ENCODE assay signal across 18 mouse cellular contexts in genomic region chr11:109420567-109420962, GRCm38 (mm10). TPM values are rescaled to one million over a fixed set of nuclear protein-coding genes. Genes with fewer than 3 reads are reported as not detected.
DNase-seq lines count a peak whose midpoint lies in the region; ATAC-seq and TF ChIP-seq lines count a peak whose summit lies in the region.
"Had no signal": no experiment of that assay in that cellular context is flagged by ENCODE, and none has a peak within 500 bp of the region (broad histone marks: within the 10 kb centered on the region; RNA-seq: fewer than 3 reads in every experiment).

No protein-coding gene starts in this region.

- no peak overlapping the region for H3K9ac ChIP-seq in heart, embryonic 14.5 days (ENCODE audit: low read length)
- H3K9ac ChIP-seq: embryonic facial prominence, embryonic 15.5 days; forebrain, embryonic 15.5 days; intestine, embryonic 15.5 days had no signal

- 84% methylated on average over 14 of the region's 14 CpGs for WGBS in heart, embryonic 14.5 days

- 0 out of 2 replicates have a peak, but pooled peaks cover 3% of the 10 kb centered on the region for H3K9me3 ChIP-seq in heart, embryonic 14.5 days (ENCODE audit: control insufficient read depth, low read length)
- H3K9me3 ChIP-seq: embryonic facial prominence, embryonic 15.5 days; forebrain, embryonic 15.5 days; intestine, embryonic 15.5 days; limb, embryonic 12.5 days had no signal

- H3K27me3 ChIP-seq in heart, embryonic 14.5 days (ENCODE audit: control insufficient read depth, insufficient read depth, low read length) = no peaks in the 10 kb centered on the region
- H3K27me3 ChIP-seq: embryonic facial prominence, embryonic 15.5 days; forebrain, embryonic 15.5 days; intestine, embryonic 15.5 days had no signal

- peaks cover 0 to 3% of the 10 kb centered on the region in 2 experiments; a peak in 2 of 4 replicates for H3K4me1 ChIP-seq in heart, embryonic 14.5 days (ENCODE audit: control insufficient read depth in 2 of 2, insufficient read depth in 2 of 2, low read length in 2 of 2)
- H3K4me1 ChIP-seq in bone marrow macrophage, adult 2 months (ENCODE audit: control insufficient read depth, insufficient read depth, low read length) = peaks cover 46% of the 10 kb centered on the region

- no peak for TF ChIP-seq POLR2A in bone marrow macrophage, adult 2 months (IDR thresholded peaks at IDR 0.05; ENCODE audit: borderline replicate concordance, low read depth, low read length)

- no peak for DNase-seq in heart, adult 8-10 months (ENCODE audit: low spot score)
- DNase-seq in CD4-positive helper T cell, adult 2 months (ENCODE audit: low read depth, low spot score) = peak; percentile 91
- no peak for DNase-seq in embryo, embryonic 9.5 days (ENCODE audit: extremely low spot score)
- no peak for DNase-seq in embryo, embryonic 10 days (ENCODE audit: low spot score)
- no peak for DNase-seq in testis, postnatal 10 days (ENCODE audit: low spot score)
- DNase-seq: adrenal gland, adult 2 months; cerebellum, postnatal 10 days; gastrocnemius, postnatal 10 days had no signal

- H3K27ac ChIP-seq in heart, embryonic 14.5 days (replicated peaks in 1 of 2; ENCODE audit: control insufficient read depth in 1 of 2, insufficient read depth in 1 of 2, low read depth in 2 of 2, low read length in 2 of 2) = no peak overlapping the region
- H3K27ac ChIP-seq in bone marrow macrophage, adult 2 months (ENCODE audit: insufficient read depth, low read depth, low read length) = peak overlapping the region; percentile 79
- H3K27ac ChIP-seq: embryonic facial prominence, embryonic 15.5 days; forebrain, embryonic 15.5 days; intestine, embryonic 15.5 days; limb, embryonic 12.5 days had no signal

- no peak overlapping the region for H3K4me3 ChIP-seq in heart, embryonic 14.5 days (ENCODE audit: control insufficient read depth in 1 of 2, insufficient read depth in 1 of 2, low read depth in 1 of 2, low read length in 2 of 2)
- peak overlapping the region; percentile 41; the same call in 1 of the 2 replicates for H3K4me3 ChIP-seq in bone marrow macrophage, adult 2 months (ENCODE audit: insufficient read depth, low read length)
- H3K4me3 ChIP-seq: embryonic facial prominence, embryonic 15.5 days; forebrain, embryonic 15.5 days; intestine, embryonic 15.5 days; limb, embryonic 12.5 days had no signal

- no peaks in the 10 kb centered on the region for H3K36me3 ChIP-seq in heart, embryonic 14.5 days (ENCODE audit: control insufficient read depth, insufficient read depth, low read length)
- H3K36me3 ChIP-seq: embryonic facial prominence, embryonic 15.5 days; forebrain, embryonic 15.5 days; intestine, embryonic 15.5 days; limb, embryonic 12.5 days had no signal

- 0 out of 2 replicates have a peak overlapping the region, but pooled peaks have one; percentile 49 for H3K4me2 ChIP-seq in heart, embryonic 14.5 days (ENCODE audit: low read length)
- H3K4me2 ChIP-seq: embryonic facial prominence, embryonic 15.5 days; forebrain, embryonic 15.5 days; limb, embryonic 12.5 days had no signal

- ATAC-seq in heart, embryonic 14.5 days (ENCODE audit: insufficient number of reproducible peaks, insufficient read depth, low FRiP score, low read depth) = no peak
- peak; percentile 4; the same call in 1 of the 2 replicates for ATAC-seq in megakaryocyte, adult 5-6 weeks (ENCODE audit: poor library complexity, severe bottlenecking)
- ATAC-seq: forebrain, embryonic 15.5 days; intestine, embryonic 15.5 days; midbrain, embryonic 16.5 days had no signal

- TF ChIP-seq CTCF in bone marrow macrophage, adult 2 months (IDR thresholded peaks at IDR 0.05; ENCODE audit: low read depth, low read length) = no peak

RNA-seq across cellular contexts. Expression of gene Amz2, which starts 5.2 kb away (rescaled TPM):
- 38.7 and 39.7 TPM in 2 replicates for polyA plus RNA-seq in heart, embryonic 14.5 days (2014; fragmentation: Nextera tagmentation; extraction: Ambion mirVana)
- total RNA-seq in heart, adult 8-10 months (2022) = 10 to 100 TPM; 45.2 to 56.6 (median 54.4) TPM
- polyA plus RNA-seq in bone marrow macrophage, adult 2 months (2012; ENCODE audit: insufficient read depth, insufficient read length, missing spikeins) = 32.5 and 35.5 TPM in 2 replicates
- 19.2 and 26.5 TPM in 2 replicates for total RNA-seq in megakaryocyte, adult 5-6 weeks (2015)
- total RNA-seq in megakaryocyte, adult 5-6 weeks (2017) = 51.3 and 51.7 TPM in 2 replicates

RNA-seq across cellular contexts. Expression of gene 9930022D16Rik, which starts 6.8 kb away (rescaled TPM):
- not detected in 2 replicates for polyA plus RNA-seq in heart, embryonic 14.5 days (2014; fragmentation: Nextera tagmentation; extraction: Ambion mirVana)
- total RNA-seq in heart, adult 8-10 months (2022) = not detected
- 0.40 and 0.49 TPM in 2 replicates for polyA plus RNA-seq in bone marrow macrophage, adult 2 months (2012; ENCODE audit: insufficient read depth, insufficient read length, missing spikeins)
- total RNA-seq in megakaryocyte, adult 5-6 weeks (2015) = 0.07 TPM in 1 of 2 replicates, not detected in the other
- total RNA-seq in megakaryocyte, adult 5-6 weeks (2017) = 0.08 TPM in 1 of 2 replicates, not detected in the other
- total RNA-seq: adrenal gland, adult 2 months; gastrocnemius, postnatal 10 days; heart, postnatal 10 days; left cerebral cortex, adult 18-20 months had no signal
- polyA plus RNA-seq: adrenal gland, adult 2 months; embryonic facial prominence, embryonic 15.5 days; forebrain, embryonic 15.5 days; intestine, embryonic 15.5 days; limb, embryonic 12.5 days; midbrain, embryonic 16.5 days had no signal

RNA-seq across cellular contexts. Expression of gene Arsg, which starts 52.6 kb away (rescaled TPM):
- polyA plus RNA-seq in heart, embryonic 14.5 days (2014; fragmentation: Nextera tagmentation; extraction: Ambion mirVana) = 3.3 and 3.7 TPM in 2 replicates
- total RNA-seq in heart, adult 8-10 months (2022) = 1 to 10 TPM in 3 of 4 experiments, under 1 TPM in 1; 0.87 to 2.7 (median 1.8) TPM
- polyA plus RNA-seq in bone marrow macrophage, adult 2 months (2012; ENCODE audit: insufficient read depth, insufficient read length, missing spikeins) = 3.7 and 4.4 TPM in 2 replicates
- total RNA-seq in megakaryocyte, adult 5-6 weeks (2015) = 4.9 and 6.2 TPM in 2 replicates
- total RNA-seq in megakaryocyte, adult 5-6 weeks (2017) = 6.2 and 7.5 TPM in 2 replicates

RNA-seq across cellular contexts. Expression of gene Slc16a6, which starts 52.8 kb away (rescaled TPM):
- polyA plus RNA-seq in heart, embryonic 14.5 days (2014; fragmentation: Nextera tagmentation; extraction: Ambion mirVana) = 7.3 TPM in 2 replicates
- 10 to 100 TPM in 2 of 4 experiments, 1 to 10 TPM in 2; 6.4 to 12.9 (median 10.0) TPM for total RNA-seq in heart, adult 8-10 months (2022)
- polyA plus RNA-seq in bone marrow macrophage, adult 2 months (2012; ENCODE audit: insufficient read depth, insufficient read length, missing spikeins) = 32.6 and 38.7 TPM in 2 replicates
- 27.4 and 27.6 TPM in 2 replicates for total RNA-seq in megakaryocyte, adult 5-6 weeks (2015)
- 10.5 and 14.7 TPM in 2 replicates for total RNA-seq in megakaryocyte, adult 5-6 weeks (2017)

RNA-seq across cellular contexts. Expression of gene Gna13, which starts 57.9 kb away (rescaled TPM):
- 24.7 and 27.0 TPM in 2 replicates for polyA plus RNA-seq in heart, embryonic 14.5 days (2014; fragmentation: Nextera tagmentation; extraction: Ambion mirVana)
- 10 to 100 TPM; 25.4 to 29.3 (median 27.4) TPM for total RNA-seq in heart, adult 8-10 months (2022)
- polyA plus RNA-seq in bone marrow macrophage, adult 2 months (2012; ENCODE audit: insufficient read depth, insufficient read length, missing spikeins) = 77.0 and 84.9 TPM in 2 replicates
- total RNA-seq in megakaryocyte, adult 5-6 weeks (2015) = 59.5 and 61.2 TPM in 2 replicates
- total RNA-seq in megakaryocyte, adult 5-6 weeks (2017) = 54.2 and 57.3 TPM in 2 replicates
